Mouse (Mus musculus): ENCODE results near the gene Med13l. TPM values are rescaled to one million over a fixed set of nuclear protein-coding genes. Genes with fewer than 3 reads are reported as not detected.
A peak's percentile ranks its signal among the peaks of the same experiment; 100 is the strongest.

Gene Med13l
- polyA plus RNA-seq, 1 experiment from 2014 or later = 10.4 TPM

- no peaks in the 10 kb centered on the region for H3K9me3 ChIP-seq (replicated peaks; ENCODE audit: control insufficient read depth, low read length)
- H3K4me3 ChIP-seq (replicated peaks; ENCODE audit: low read length) = no peak overlapping the region
- no peak overlapping the region for H3K27ac ChIP-seq (ENCODE audit: low read length)
- peaks cover 22% of the 10 kb centered on the region for H3K4me1 ChIP-seq (ENCODE audit: control insufficient read depth, insufficient read depth, low read length)
- no peaks in the 10 kb centered on the region for H3K36me3 ChIP-seq (ENCODE audit: control insufficient read depth, insufficient read depth, low read length)
- no peak for ATAC-seq (ENCODE audit: insufficient read depth, low FRiP score)
- 74% methylated on average over 6 of the region's 6 CpGs for WGBS
- H3K9ac ChIP-seq (ENCODE audit: low read length) = no peak overlapping the region
- no peaks in the 10 kb centered on the region for H3K27me3 ChIP-seq (ENCODE audit: control insufficient read depth, insufficient read depth, low read length)
- no peak overlapping the region for H3K4me2 ChIP-seq (ENCODE audit: low read depth, low read length)
Observed at GRCm38 (mm10) chr5:118706009-118706408, 145.5 kb downstream of the Med13l start.

- Histone ChIP-seq H3K4me2 (ENCODE audit: low read depth, low read length) (no peak overlapping the region), H3K9me3 (replicated peaks; ENCODE audit: control insufficient read depth, low read length) (no peaks in the 10 kb centered on the region), H3K36me3 (ENCODE audit: control insufficient read depth, insufficient read depth, low read length) (no peaks in the 10 kb centered on the region), H3K27me3 (ENCODE audit: control insufficient read depth, insufficient read depth, low read length) (no peaks in the 10 kb centered on the region), H3K27ac (ENCODE audit: low read length) (no peak overlapping the region), H3K9ac (ENCODE audit: low read length) (no peak overlapping the region), H3K4me1 (ENCODE audit: control insufficient read depth, insufficient read depth, low read length) (peaks cover 21% of the 10 kb centered on the region), H3K4me3 (replicated peaks; ENCODE audit: low read length) (no peak overlapping the region)
- no peak for ATAC-seq (ENCODE audit: insufficient read depth, low FRiP score)
- 56% methylated on average over 3 of the region's 3 CpGs for WGBS
Observed at GRCm38 (mm10) chr5:118706414-118706813, 145.9 kb downstream of the Med13l start.

- no peak overlapping the region for H3K4me3 ChIP-seq (replicated peaks; ENCODE audit: low read length)
- no peaks in the 10 kb centered on the region for H3K9me3 ChIP-seq (replicated peaks; ENCODE audit: control insufficient read depth, low read length)
- H3K36me3 ChIP-seq (ENCODE audit: control insufficient read depth, insufficient read depth, low read length) = no peaks in the 10 kb centered on the region
- no peak overlapping the region for H3K9ac ChIP-seq (ENCODE audit: low read length)
- no peak overlapping the region for H3K4me2 ChIP-seq (ENCODE audit: low read depth, low read length)
- WGBS = 72% methylated on average over 5 of the region's 5 CpGs
- H3K4me1 ChIP-seq (ENCODE audit: control insufficient read depth, insufficient read depth, low read length) = peaks cover 18% of the 10 kb centered on the region
- H3K27me3 ChIP-seq (ENCODE audit: control insufficient read depth, insufficient read depth, low read length) = no peaks in the 10 kb centered on the region
- no peak overlapping the region for H3K27ac ChIP-seq (ENCODE audit: low read length)
- no peak for ATAC-seq (ENCODE audit: insufficient read depth, low FRiP score)
Observed at GRCm38 (mm10) chr5:118707501-118707900, 147.0 kb downstream of the Med13l start.

- Histone ChIP-seq H3K4me1 (ENCODE audit: control insufficient read depth, insufficient read depth, low read length) (peaks cover 18% of the 10 kb centered on the region), H3K9me3 (replicated peaks; ENCODE audit: control insufficient read depth, low read length) (no peaks in the 10 kb centered on the region), H3K4me3 (replicated peaks; ENCODE audit: low read length) (no peak overlapping the region), H3K36me3 (ENCODE audit: control insufficient read depth, insufficient read depth, low read length) (no peaks in the 10 kb centered on the region), H3K4me2 (ENCODE audit: low read depth, low read length) (no peak overlapping the region), H3K9ac (ENCODE audit: low read length) (no peak overlapping the region), H3K27me3 (ENCODE audit: control insufficient read depth, insufficient read depth, low read length) (no peaks in the 10 kb centered on the region), H3K27ac (ENCODE audit: low read length) (no peak overlapping the region)
- peak; percentile 73; the same call in 1 of the 2 replicates for ATAC-seq (ENCODE audit: insufficient read depth, low FRiP score)
- 53% methylated on average over 16 of the region's 16 CpGs for WGBS
Observed at GRCm38 (mm10) chr5:118708215-118708949, 147.9 kb downstream of the Med13l start.

GRCm38 (mm10) chr5:118709847-118710251 is 149.4 kb downstream of the Med13l start:
- Histone ChIP-seq H3K27ac (ENCODE audit: low read length) (no peak overlapping the region), H3K4me1 (ENCODE audit: control insufficient read depth, insufficient read depth, low read length) (peaks cover 18% of the 10 kb centered on the region), H3K4me3 (replicated peaks; ENCODE audit: low read length) (no peak overlapping the region), H3K9ac (ENCODE audit: low read length) (no peak overlapping the region), H3K36me3 (ENCODE audit: control insufficient read depth, insufficient read depth, low read length) (no peaks in the 10 kb centered on the region), H3K4me2 (ENCODE audit: low read depth, low read length) (no peak overlapping the region), H3K27me3 (ENCODE audit: control insufficient read depth, insufficient read depth, low read length) (no peaks in the 10 kb centered on the region), H3K9me3 (replicated peaks; ENCODE audit: control insufficient read depth, low read length) (no peaks in the 10 kb centered on the region)
- 64% methylated on average over 7 of the region's 7 CpGs for WGBS
- ATAC-seq (ENCODE audit: insufficient read depth, low FRiP score) = no peak

GRCm38 (mm10) chr5:118715518-118715917 is 155.0 kb downstream of the Med13l start:
- H3K27ac ChIP-seq (ENCODE audit: low read length) = no peak overlapping the region
- no peaks in the 10 kb centered on the region for H3K9me3 ChIP-seq (replicated peaks; ENCODE audit: control insufficient read depth, low read length)
- ATAC-seq (ENCODE audit: insufficient read depth, low FRiP score) = no peak
- 85% methylated on average over 7 of the region's 7 CpGs for WGBS
- no peaks in the 10 kb centered on the region for H3K36me3 ChIP-seq (ENCODE audit: control insufficient read depth, insufficient read depth, low read length)
- H3K4me1 ChIP-seq (ENCODE audit: control insufficient read depth, insufficient read depth, low read length) = no peaks in the 10 kb centered on the region; the same call in 1 of the 2 replicates
- no peak overlapping the region for H3K9ac ChIP-seq (ENCODE audit: low read length)
- no peak overlapping the region for H3K4me2 ChIP-seq (ENCODE audit: low read depth, low read length)
- no peak overlapping the region for H3K4me3 ChIP-seq (replicated peaks; ENCODE audit: low read length)
- no peaks in the 10 kb centered on the region for H3K27me3 ChIP-seq (ENCODE audit: control insufficient read depth, insufficient read depth, low read length)

GRCm38 (mm10) chr5:118716295-118717271 is 156.1 kb downstream of the Med13l start:
- Histone ChIP-seq H3K4me1 (ENCODE audit: control insufficient read depth, insufficient read depth, low read length) (no peaks in the 10 kb centered on the region; the same call in 1 of the 2 replicates), H3K36me3 (ENCODE audit: control insufficient read depth, insufficient read depth, low read length) (no peaks in the 10 kb centered on the region), H3K27me3 (ENCODE audit: control insufficient read depth, insufficient read depth, low read length) (no peaks in the 10 kb centered on the region), H3K27ac (ENCODE audit: low read length) (no peak overlapping the region), H3K9ac (ENCODE audit: low read length) (no peak overlapping the region), H3K4me3 (replicated peaks; ENCODE audit: low read length) (no peak overlapping the region), H3K4me2 (ENCODE audit: low read depth, low read length) (no peak overlapping the region), H3K9me3 (replicated peaks; ENCODE audit: control insufficient read depth, low read length) (no peaks in the 10 kb centered on the region)
- no peak for ATAC-seq (ENCODE audit: insufficient read depth, low FRiP score)
- WGBS = 53% methylated on average over 14 of the region's 14 CpGs

- no peak overlapping the region for H3K27ac ChIP-seq (ENCODE audit: low read length)
- 80% methylated on average over 10 of the region's 10 CpGs for WGBS
- ATAC-seq (ENCODE audit: insufficient read depth, low FRiP score) = no peak
- no peaks in the 10 kb centered on the region for H3K9me3 ChIP-seq (replicated peaks; ENCODE audit: control insufficient read depth, low read length)
- H3K4me2 ChIP-seq (ENCODE audit: low read depth, low read length) = no peak overlapping the region
- H3K4me3 ChIP-seq (replicated peaks; ENCODE audit: low read length) = no peak overlapping the region
- no peak overlapping the region for H3K9ac ChIP-seq (ENCODE audit: low read length)
- no peaks in the 10 kb centered on the region; the same call in 1 of the 2 replicates for H3K4me1 ChIP-seq (ENCODE audit: control insufficient read depth, insufficient read depth, low read length)
- no peaks in the 10 kb centered on the region for H3K27me3 ChIP-seq (ENCODE audit: control insufficient read depth, insufficient read depth, low read length)
- H3K36me3 ChIP-seq (ENCODE audit: control insufficient read depth, insufficient read depth, low read length) = peaks cover 5% of the 10 kb centered on the region; the same call in 1 of the 2 replicates
Observed at GRCm38 (mm10) chr5:118717456-118717855, 157.0 kb downstream of the Med13l start.

- Histone ChIP-seq H3K4me1 (ENCODE audit: control insufficient read depth, insufficient read depth, low read length) (no peaks in the 10 kb centered on the region; the same call in 1 of the 2 replicates), H3K27me3 (ENCODE audit: control insufficient read depth, insufficient read depth, low read length) (no peaks in the 10 kb centered on the region), H3K27ac (ENCODE audit: low read length) (no peak overlapping the region), H3K36me3 (ENCODE audit: control insufficient read depth, insufficient read depth, low read length) (peaks cover 5% of the 10 kb centered on the region; the same call in 1 of the 2 replicates), H3K9ac (ENCODE audit: low read length) (no peak overlapping the region), H3K4me2 (ENCODE audit: low read depth, low read length) (no peak overlapping the region), H3K9me3 (replicated peaks; ENCODE audit: control insufficient read depth, low read length) (no peaks in the 10 kb centered on the region), H3K4me3 (replicated peaks; ENCODE audit: low read length) (no peak overlapping the region)
- no peak for ATAC-seq (ENCODE audit: insufficient read depth, low FRiP score)
- 86% methylated on average over 6 of the region's 6 CpGs for WGBS
Observed at GRCm38 (mm10) chr5:118718070-118718469, 157.6 kb downstream of the Med13l start.
